Mouse (Mus musculus): ENCODE measurements around the gene Tmem94. TPM values are rescaled to one million over a fixed set of nuclear protein-coding genes. Genes with fewer than 3 reads are reported as not detected.

The Tmem94 gene
- polyA plus RNA-seq, 1 experiment from 2014 or later = 28.7 TPM

Small RNAs within 50 kb of the gene (microRNA-seq; reads per million reads assigned to microRNA genes)
- not detected for gene Mir5621

Other genes starting within 250 kb of the Tmem94 start
- 600 and 636 TPM in 2 replicates for gene Sumo2, start 229.2 kb upstream of the Tmem94 start, polyA plus RNA-seq (2014; fragmentation: Nextera tagmentation; extraction: Ambion mirVana)
- 85.2 and 89.3 TPM in 2 replicates for gene Nup85, start 201.0 kb upstream of the Tmem94 start, polyA plus RNA-seq (2014; fragmentation: Nextera tagmentation; extraction: Ambion mirVana)
- gene Mrps7, start 161.5 kb upstream of the Tmem94 start, polyA plus RNA-seq (2014; fragmentation: Nextera tagmentation; extraction: Ambion mirVana) = 79.9 and 87.4 TPM in 2 replicates
- gene Gga3, start 161.4 kb upstream of the Tmem94 start, polyA plus RNA-seq (2014; fragmentation: Nextera tagmentation; extraction: Ambion mirVana) = 16.1 and 17.2 TPM in 2 replicates
- gene Mif4gd, start 152.5 kb upstream of the Tmem94 start, polyA plus RNA-seq (2014; fragmentation: Nextera tagmentation; extraction: Ambion mirVana) = 31.7 and 32.3 TPM in 2 replicates
- 42.8 and 46.0 TPM in 2 replicates for gene Slc25a19, start 137.1 kb upstream of the Tmem94 start, polyA plus RNA-seq (2014; fragmentation: Nextera tagmentation; extraction: Ambion mirVana)
- 59.4 and 63.9 TPM in 2 replicates for gene Grb2, start 56.8 kb upstream of the Tmem94 start, polyA plus RNA-seq (2014; fragmentation: Nextera tagmentation; extraction: Ambion mirVana)
- gene Caskin2, start 48.2 kb downstream of the Tmem94 start, polyA plus RNA-seq (2014; fragmentation: Nextera tagmentation; extraction: Ambion mirVana) = 21.0 and 21.1 TPM in 2 replicates
- gene Tsen54, start 49.3 kb downstream of the Tmem94 start, polyA plus RNA-seq (2014; fragmentation: Nextera tagmentation; extraction: Ambion mirVana) = 18.9 and 24.2 TPM in 2 replicates
- 14.5 and 15.5 TPM in 2 replicates for gene Llgl2, start 58.6 kb downstream of the Tmem94 start, polyA plus RNA-seq (2014; fragmentation: Nextera tagmentation; extraction: Ambion mirVana)
- 0.09 and 0.22 TPM in 2 replicates for gene Myo15b, start 93.0 kb downstream of the Tmem94 start, polyA plus RNA-seq (2014; fragmentation: Nextera tagmentation; extraction: Ambion mirVana)
- 48.5 and 51.5 TPM in 2 replicates for gene Smim5, start 134.5 kb downstream of the Tmem94 start, polyA plus RNA-seq (2014; fragmentation: Nextera tagmentation; extraction: Ambion mirVana)
- gene Smim6, start 146.6 kb downstream of the Tmem94 start, polyA plus RNA-seq (2014; fragmentation: Nextera tagmentation; extraction: Ambion mirVana) = 1.0 and 2.1 TPM in 2 replicates
- 20.1 and 22.9 TPM in 2 replicates for gene Sap30bp, start 167.8 kb downstream of the Tmem94 start, polyA plus RNA-seq (2014; fragmentation: Nextera tagmentation; extraction: Ambion mirVana)
- 8.2 and 9.6 TPM in 2 replicates for gene Recql5, start 168.0 kb downstream of the Tmem94 start, polyA plus RNA-seq (2014; fragmentation: Nextera tagmentation; extraction: Ambion mirVana)
- gene Itgb4, start 209.3 kb downstream of the Tmem94 start, polyA plus RNA-seq (2014; fragmentation: Nextera tagmentation; extraction: Ambion mirVana) = 0.84 and 0.93 TPM in 2 replicates
- gene Galk1, start 247.3 kb downstream of the Tmem94 start, polyA plus RNA-seq (2014; fragmentation: Nextera tagmentation; extraction: Ambion mirVana) = 126 and 128 TPM in 2 replicates